Mouse (Mus musculus) embryo, embryonic 9.5 days (tissue): ENCODE measurements at regions not wholly inside any gene's neighbourhood (a gene's known extent, or its start where the extent isn't known, plus 50 kb on each side); places are given as distances from the start of the nearest gene placed in this dataset.
A peak's percentile ranks its signal among the peaks of the same experiment; 100 is the strongest.

Experiments
- DNase-seq: peaks from one replicate; pipeline ENCODE4 v3.0.0-alpha.2; 2017; ENCODE audit errors: extremely low spot score

DNA sequence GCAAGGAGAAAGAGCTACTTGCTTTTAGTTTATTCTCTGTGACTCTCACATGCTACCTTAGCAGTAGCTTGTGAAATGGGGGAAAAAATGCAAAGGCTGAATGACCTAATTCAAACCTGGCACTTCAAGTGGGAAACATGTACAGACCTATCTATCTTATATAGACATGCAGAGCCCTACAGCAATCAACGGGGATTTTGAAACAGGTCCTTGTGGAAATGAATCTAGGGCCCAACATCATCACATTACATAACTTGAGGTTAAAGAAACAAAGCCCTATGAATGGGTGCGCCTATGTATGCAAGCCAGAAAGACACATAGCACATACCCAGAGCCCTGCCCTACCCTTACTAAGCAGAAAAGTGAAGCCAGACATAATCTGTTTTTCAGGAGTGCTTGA, 371.8 kb upstream of the A1bg start:
- DNase-seq = no peak

GRCm38 (mm10) chr15:61294131-61294530, 371.3 kb upstream of the A1bg start:
- no peak for DNase-seq

- DNase-seq = no peak
Observed at GRCm38 (mm10) chr15:61268766-61269165, 346.0 kb upstream of the A1bg start.

GRCm38 (mm10) chr15:61259047-61259446, 336.2 kb upstream of the A1bg start:
- DNase-seq = no peak

DNA sequence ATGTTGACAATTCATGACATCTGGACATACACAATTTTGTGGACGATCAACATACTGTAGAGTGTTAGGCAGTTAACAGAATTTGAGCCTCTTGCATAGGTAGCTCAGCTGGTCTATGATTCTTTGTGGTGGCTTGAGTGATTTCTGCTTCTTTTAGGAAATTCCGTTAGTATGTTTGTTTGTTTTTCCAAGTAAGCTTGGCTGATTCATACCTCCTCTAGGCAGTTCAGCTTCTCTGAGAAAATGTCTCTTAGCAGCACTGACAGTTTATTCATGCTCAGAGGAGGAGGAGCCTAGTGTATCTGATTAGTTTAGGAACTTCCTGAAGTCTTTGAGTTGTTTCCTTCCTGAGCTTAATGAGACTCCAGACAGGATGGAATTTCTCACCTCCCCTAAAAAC, 321.7 kb upstream of the A1bg start:
- DNase-seq = no peak

- no peak for DNase-seq
Observed at GRCm38 (mm10) chr15:61242161-61242681, 319.4 kb upstream of the A1bg start.

GRCm38 (mm10) chr15:61241741-61242140, 318.9 kb upstream of the A1bg start:
- DNase-seq = no peak

GRCm38 (mm10) chr15:61240344-61240743, 317.5 kb upstream of the A1bg start:
- no peak for DNase-seq

GRCm38 (mm10) chr15:61239414-61239813, 316.6 kb upstream of the A1bg start:
- no peak for DNase-seq

GRCm38 (mm10) chr15:61238996-61239395, 316.2 kb upstream of the A1bg start:
- DNase-seq = no peak

DNA sequence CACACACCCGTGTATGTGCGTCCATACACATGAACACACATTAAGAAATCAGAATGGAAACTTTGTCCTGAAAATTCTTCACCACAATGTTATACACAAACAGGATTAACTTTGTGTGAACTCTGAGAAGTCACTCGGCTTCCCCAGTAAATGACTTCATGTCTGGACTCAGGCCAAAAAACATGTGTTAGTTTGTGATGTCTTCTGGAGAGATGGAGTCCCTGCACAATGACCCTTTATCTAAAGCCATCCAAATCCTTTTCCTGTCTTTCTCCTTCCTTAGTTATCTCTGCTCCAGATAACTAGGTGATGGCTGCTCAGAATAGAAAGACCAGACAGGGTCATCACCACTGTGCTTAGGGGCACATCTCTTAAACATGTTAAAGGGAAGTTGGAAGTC, 306.8 kb upstream of the A1bg start:
- DNase-seq = no peak

GRCm38 (mm10) chr15:61222923-61223322, 300.1 kb upstream of the A1bg start:
- DNase-seq = no peak

DNA sequence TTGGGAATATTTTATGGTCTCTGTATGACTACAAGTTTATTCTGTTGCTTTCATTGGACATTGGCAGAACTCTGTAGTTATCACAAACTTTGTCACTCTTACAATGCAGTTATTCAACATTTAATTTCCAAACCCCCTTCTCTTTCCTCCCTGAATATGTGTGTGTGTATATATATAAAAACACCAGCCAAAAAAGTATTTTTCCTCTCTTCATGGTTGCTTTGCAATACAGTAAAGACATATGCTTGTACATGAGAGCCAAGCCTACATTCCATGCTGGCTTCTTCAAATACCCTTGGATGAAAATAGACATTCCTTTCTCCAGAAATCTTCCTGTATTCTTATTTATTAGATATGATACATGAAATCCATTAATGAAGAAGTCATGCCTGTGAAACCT, 287.3 kb upstream of the A1bg start:
- no peak for DNase-seq

GRCm38 (mm10) chr15:61189981-61190380, 267.2 kb upstream of the A1bg start:
- no peak for DNase-seq

- no peak for DNase-seq
Observed at GRCm38 (mm10) chr15:61189481-61189880, 266.7 kb upstream of the A1bg start.

DNA sequence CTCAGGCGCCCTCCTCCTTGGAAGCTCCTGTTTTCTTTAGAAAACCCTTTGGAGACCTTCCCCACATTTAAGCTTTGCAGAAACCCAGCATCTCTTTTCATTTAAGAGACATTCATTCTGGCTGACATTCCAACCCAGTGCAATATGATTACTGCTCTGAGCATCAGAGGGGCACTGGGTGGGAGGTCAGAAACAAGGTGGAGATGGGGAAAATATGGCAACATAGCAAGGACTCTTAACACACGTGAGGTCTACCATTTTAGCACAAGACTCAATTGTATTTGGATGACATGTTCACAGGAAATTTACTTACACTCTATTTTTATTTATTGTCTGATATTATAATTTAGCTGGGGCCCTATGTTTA, 261.8 kb upstream of the A1bg start:
- DNase-seq = no peak

DNA sequence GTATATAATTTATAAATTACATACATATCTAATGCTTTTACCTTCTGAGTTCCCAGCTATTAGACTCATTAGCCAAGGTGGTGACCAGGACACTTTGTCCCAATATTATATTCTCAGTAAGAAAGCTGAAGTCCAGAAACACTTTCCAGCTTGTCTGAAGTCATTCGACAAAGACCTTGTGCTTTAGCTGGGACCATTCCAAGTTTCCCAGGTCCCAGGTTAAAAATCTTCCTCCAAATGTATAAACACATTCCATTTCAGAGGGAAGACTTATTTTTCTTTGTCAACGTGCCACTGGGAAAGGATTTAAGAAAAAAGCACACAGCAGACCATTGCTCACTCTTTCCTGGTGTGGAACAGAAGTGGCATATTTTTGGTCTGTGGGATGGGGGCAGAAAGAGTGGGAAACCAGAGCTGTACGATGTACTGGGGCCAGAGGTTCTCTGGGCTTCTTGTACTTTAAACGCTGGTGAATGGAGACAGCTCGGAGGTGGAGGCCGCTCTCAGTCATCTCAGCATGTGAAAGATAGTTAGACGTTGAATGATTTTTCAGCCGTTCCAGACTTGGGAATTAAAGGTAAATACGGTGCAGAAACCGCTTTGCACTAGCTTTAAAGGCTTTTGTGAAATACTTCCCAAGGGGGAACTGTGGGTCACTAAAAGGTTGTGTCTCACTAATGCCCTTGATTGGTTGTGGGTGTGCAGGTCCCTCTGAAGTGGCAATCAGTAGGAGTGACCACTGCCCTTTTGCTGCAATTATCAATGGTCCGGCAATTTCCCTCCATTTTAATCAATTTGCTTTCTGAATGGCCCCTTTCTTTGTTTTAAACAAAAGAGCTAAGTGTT, 261.2 kb upstream of the A1bg start:
- peak; percentile 66 for DNase-seq

DNA sequence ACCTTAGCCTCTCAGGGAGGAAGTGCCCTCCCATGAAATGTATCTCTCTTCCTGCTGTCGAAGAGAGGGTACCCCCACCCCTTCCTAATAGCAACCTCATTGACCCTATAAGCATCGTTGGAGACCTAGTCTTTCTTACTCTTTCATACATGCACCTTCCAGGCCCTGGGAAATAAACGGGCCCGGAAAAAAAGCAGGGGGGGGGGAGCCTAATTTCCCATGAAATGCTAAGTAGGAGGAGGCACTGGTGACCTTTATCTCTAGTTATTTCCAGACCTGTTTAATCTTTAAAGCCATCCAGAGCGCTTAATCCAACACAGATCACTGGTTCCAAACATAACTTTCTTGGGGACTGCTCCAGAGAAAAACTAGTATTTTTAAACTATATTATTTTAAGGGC, 260.5 kb upstream of the A1bg start:
- DNase-seq = no peak

GRCm38 (mm10) chr15:61168842-61169416, 246.1 kb upstream of the A1bg start:
- DNase-seq = no peak

DNA sequence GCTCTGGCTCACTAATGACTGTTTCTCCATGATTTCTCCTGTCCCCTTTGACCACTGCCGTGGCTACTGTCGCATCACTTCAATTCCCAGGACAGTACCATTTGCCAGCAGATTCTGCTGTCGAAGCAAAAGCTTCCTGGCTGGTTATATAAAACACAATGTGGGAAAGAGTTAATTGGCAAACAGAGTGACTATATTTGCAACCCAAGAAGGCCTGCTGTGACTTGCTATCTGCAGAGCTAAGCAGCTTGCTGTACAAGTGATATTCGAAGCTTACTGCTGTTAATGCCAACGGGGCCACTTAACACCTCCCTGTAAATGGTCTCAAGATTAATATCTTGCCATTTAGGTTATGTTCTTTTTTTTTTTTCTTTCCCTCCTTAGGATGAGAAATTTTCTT, 242.2 kb upstream of the A1bg start:
- DNase-seq = no peak

DNA sequence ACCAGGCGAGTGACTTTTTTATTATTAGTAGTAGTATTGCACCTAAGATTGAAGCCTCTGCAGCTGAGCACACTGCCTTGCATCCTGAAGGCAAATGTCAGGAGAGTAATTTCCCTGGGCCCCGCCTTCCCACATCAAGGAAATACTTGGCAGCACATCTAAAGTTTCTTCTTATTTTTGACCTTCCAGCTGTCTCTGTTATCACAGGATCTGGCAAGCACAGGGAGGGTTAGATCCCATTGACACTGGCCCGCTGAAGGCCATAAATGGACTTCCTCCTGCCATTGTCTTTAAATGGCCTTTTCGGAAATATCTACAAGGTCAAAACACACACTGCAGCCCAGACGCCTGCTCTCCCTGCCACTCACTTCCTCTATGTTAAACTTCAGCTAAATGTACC, 238.6 kb upstream of the A1bg start:
- no peak for DNase-seq

- no peak for DNase-seq
Observed at GRCm38 (mm10) chr15:61160666-61161065, 237.9 kb upstream of the A1bg start.

GRCm38 (mm10) chr15:61159552-61159951, 236.7 kb upstream of the A1bg start:
- no peak for DNase-seq
